Mouse (Mus musculus) thymus, adult 2 months (tissue): ENCODE data around the gene Rbak. TPM values are rescaled to one million over a fixed set of nuclear protein-coding genes. Genes with fewer than 3 reads are reported as not detected.

ENCODE experiments used
- DNase-seq: peaks from one replicate; pipeline ENCODE4 v3.0.0; 2021
- H3K27ac ChIP-seq: fragments of 200-500 bp; 2 replicates; pipeline ENCODE4 v1.5.1; 2012; ENCODE audit warnings: low read length, control low read depth; ENCODE audit not compliant: control insufficient read depth, insufficient read depth
- H3K27me3 ChIP-seq: fragments of 200-500 bp; 2 replicates; pipeline ENCODE4 v1.6.1; 2012; ENCODE audit warnings: mild to moderate bottlenecking, low read length, moderate library complexity, mixed read lengths; ENCODE audit not compliant: control insufficient read depth, insufficient read depth
- H3K36me3 ChIP-seq: fragments of 200-500 bp; 2 replicates; pipeline ENCODE4 v1.6.1; 2012; ENCODE audit warnings: mild to moderate bottlenecking, low read length, moderate library complexity; ENCODE audit not compliant: control insufficient read depth, insufficient read depth
- H3K4me1 ChIP-seq: fragments of 200-500 bp; replicated peaks from 2 replicates; pipeline ENCODE4 v1.6.1; 2012; ENCODE audit warnings: low read length; ENCODE audit not compliant: control insufficient read depth, insufficient read depth
- H3K4me3 ChIP-seq: fragments of 200-500 bp; 2 replicates; pipeline ENCODE4 v1.5.1; 2012; ENCODE audit warnings: mild to moderate bottlenecking, low read length, control low read depth, moderate library complexity; ENCODE audit not compliant: control insufficient read depth, insufficient read depth
- CTCF ChIP-seq: fragments of 200-500 bp; IDR thresholded peaks from 2 replicates; pipeline ENCODE4 v1.5.1; 2012; ENCODE audit warnings: mild to moderate bottlenecking, control low read depth, low read length, moderate library complexity, borderline replicate concordance; ENCODE audit not compliant: control insufficient read depth, poor library complexity, insufficient read depth; ENCODE audit errors: extremely low read depth
- POLR2A ChIP-seq: fragments of 200-500 bp; IDR thresholded peaks from 2 replicates; pipeline ENCODE4 v1.6.1; 2012; ENCODE audit warnings: mild to moderate bottlenecking, low read length, control low read depth, moderate library complexity; ENCODE audit not compliant: control insufficient read depth, poor library complexity, insufficient read depth; ENCODE audit errors: extremely low read depth
- WGBS: fragments of 180-500 bp; shearing (Covaris S2); methylation state at CpG from one replicate; pipeline ENCODE4 v1.1.7; 2018; 5-methylcytosine and 5-hydroxymethylcytosine counted together
- polyA plus RNA-seq: library from polyadenylated mRNA; depleted of rRNA; stranded (reverse); fragments of >200 nt; gene quantifications from 2 replicates; pipeline ENCODE4 v1.2.3, GENCODE M21; 2012; rRNA removed

Gene Rbak
- polyA plus RNA-seq, result 6.4 and 7.5 TPM in 2 replicates

- DNase-seq, result peak; percentile 89
- Histone ChIP-seq H3K27ac (no peak within 1 kb of the TSS), H3K27me3 (no peaks in the 10 kb centered on the region), H3K4me1 (no peaks in the 10 kb centered on the region; the same call in 1 of the 2 replicates), H3K36me3 (peaks cover 21% of the 10 kb centered on the region), H3K4me3 (peak within 1 kb of the TSS; percentile 66)
- 1% methylated on average over 58 of the region's 58 CpGs for WGBS
- TF ChIP-seq POLR2A, result peak; percentile 58; the same call in 1 of the 2 replicates
- TF ChIP-seq CTCF, result no peak
These were observed at the start of gene Rbak, which contains the start of gene Spdye4b for GRCm38 (mm10) chr5:143180255-143181076. Gene Rbak (minus strand): TSS chr5:143180775. Gene Spdye4b (plus strand): TSS chr5:143181017.

GRCm38 (mm10) chr5:143226790-143227189 is 46.2 kb upstream of the Rbak start, which contains the start of gene Spdye4a:
Gene Spdye4a (minus strand): TSS chr5:143226890.
- H3K36me3 ChIP-seq, result no peaks in the 10 kb centered on the region
- no peaks in the 10 kb centered on the region for H3K4me1 ChIP-seq
- no peak within 1 kb of the TSS for H3K4me3 ChIP-seq
- H3K27ac ChIP-seq, result no peak within 1 kb of the TSS
- WGBS, result 91% methylated on average over 3 of the region's 3 CpGs
- no peaks in the 10 kb centered on the region for H3K27me3 ChIP-seq
- no peak for TF ChIP-seq POLR2A
- no peak for TF ChIP-seq CTCF
- no peak for DNase-seq

DNA sequence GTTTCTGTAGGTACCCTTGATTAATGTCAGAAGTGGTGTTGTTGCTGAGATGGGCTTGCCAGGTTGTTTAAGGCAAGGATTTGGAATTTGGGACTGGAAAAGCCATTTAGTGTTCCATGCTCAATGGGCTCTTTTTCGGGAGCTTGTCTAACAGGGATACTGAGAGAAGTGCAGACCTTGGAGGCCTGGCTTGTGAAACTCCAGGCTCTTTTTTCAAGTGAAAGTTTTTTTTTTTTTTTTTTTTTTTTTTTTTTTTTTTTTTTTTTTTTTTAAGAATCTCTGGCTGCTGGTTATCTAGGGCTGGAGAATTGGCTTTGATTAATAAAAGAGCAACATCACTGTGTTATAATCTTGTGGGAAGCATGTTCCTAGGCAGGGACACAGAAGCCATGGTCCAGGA is 41.7 kb upstream of the Rbak start:
- DNase-seq, result no peak
- TF ChIP-seq CTCF (no peak), POLR2A (no peak)
- 92% methylated on average over 1 of the region's 1 CpGs for WGBS
- Histone ChIP-seq H3K27me3 (no peaks in the 10 kb centered on the region), H3K4me1 (no peaks in the 10 kb centered on the region), H3K4me3 (no peak overlapping the region), H3K27ac (no peak overlapping the region), H3K36me3 (no peaks in the 10 kb centered on the region)

GRCm38 (mm10) chr5:143220996-143221395 is 40.4 kb upstream of the Rbak start:
- no peak for DNase-seq
- Histone ChIP-seq H3K4me3 (no peak overlapping the region), H3K36me3 (no peaks in the 10 kb centered on the region), H3K27me3 (no peaks in the 10 kb centered on the region), H3K27ac (no peak overlapping the region), H3K4me1 (no peaks in the 10 kb centered on the region)
- no peak for TF ChIP-seq CTCF
- no peak for TF ChIP-seq POLR2A
- 83% methylated on average over 5 of the region's 5 CpGs for WGBS

DNA sequence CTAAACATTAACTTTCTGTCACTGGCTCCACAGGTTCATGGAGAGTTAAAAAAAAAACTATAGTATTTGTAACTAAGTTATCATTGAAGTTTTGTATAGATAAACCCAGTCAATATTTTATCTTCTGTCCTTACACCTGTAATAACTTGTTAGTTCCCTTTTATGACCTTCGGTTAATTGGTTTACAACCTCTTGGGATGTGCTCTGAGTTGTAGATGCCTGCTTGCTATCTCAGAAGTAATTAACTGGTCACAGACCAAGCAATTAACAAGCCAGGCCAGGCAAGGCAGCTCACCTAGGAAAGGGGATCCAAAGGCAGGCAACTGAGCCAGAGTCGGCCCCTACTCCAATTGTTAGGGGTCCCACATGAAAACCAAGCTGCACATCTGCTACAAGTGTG is 33.3 kb upstream of the Rbak start:
- TF ChIP-seq CTCF (no peak), POLR2A (no peak)
- Histone ChIP-seq H3K4me3 (no peak overlapping the region), H3K27ac (no peak overlapping the region), H3K4me1 (no peaks in the 10 kb centered on the region), H3K36me3 (no peaks in the 10 kb centered on the region), H3K27me3 (no peaks in the 10 kb centered on the region)
- no peak for DNase-seq
- 74% methylated on average over 2 of the region's 2 CpGs for WGBS

DNA sequence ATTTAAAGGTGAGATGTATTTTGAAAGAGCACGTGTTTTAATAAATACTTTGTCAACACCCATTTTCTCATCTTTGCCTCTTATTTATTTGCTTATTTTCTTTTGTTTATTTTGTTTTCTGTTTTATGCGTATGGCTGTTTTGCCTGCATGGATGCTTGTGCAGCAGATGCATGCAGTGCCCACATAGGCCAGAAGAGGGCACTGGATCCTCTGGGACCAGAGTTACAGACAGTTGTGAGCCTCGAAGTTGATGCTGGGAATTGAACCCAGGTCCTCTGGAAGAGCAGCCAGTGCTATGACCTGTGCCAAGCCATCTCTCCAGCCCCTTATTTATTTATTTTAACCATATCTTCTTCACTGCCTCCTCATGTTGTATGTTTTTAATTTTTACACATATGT is 24.4 kb upstream of the Rbak start:
- Histone ChIP-seq H3K4me3 (no peak overlapping the region), H3K27ac (no peak overlapping the region), H3K36me3 (no peaks in the 10 kb centered on the region), H3K27me3 (no peaks in the 10 kb centered on the region), H3K4me1 (no peaks in the 10 kb centered on the region)
- TF ChIP-seq POLR2A, result no peak
- no peak for TF ChIP-seq CTCF
- 81% methylated on average over 3 of the region's 3 CpGs for WGBS
- DNase-seq, result no peak
